Mouse (Mus musculus) macrophage (primary cell): ENCODE results near the gene Trpc4ap. TPM values are rescaled to one million over a fixed set of nuclear protein-coding genes. Genes with fewer than 3 reads are reported as not detected.

Source experiments
- H3K27ac ChIP-seq: fragments of 350-480 bp; formaldehyde crosslinking; 2 replicates; pipeline ENCODE4 v1.9.0; 2021
- H3K36me3 ChIP-seq: fragments of 350-480 bp; formaldehyde crosslinking; 2 replicates; pipeline ENCODE4 v1.9.0; 2021; ENCODE audit errors: inconsistent target
- H3K4me3 ChIP-seq: fragments of 350-480 bp; formaldehyde crosslinking; 2 replicates; pipeline ENCODE4 v1.9.0; 2021; ENCODE audit errors: inconsistent target
- H3K79me2 ChIP-seq: fragments of 350-480 bp; formaldehyde crosslinking; 2 replicates; pipeline ENCODE4 v1.9.0; 2021; ENCODE audit errors: inconsistent target
- WGBS: methylation state at CpG from one replicate; pipeline ENCODE4 v1.1.7; 2026; ENCODE audit warnings: inconsistent platforms; ENCODE audit not compliant: missing documents; 5-methylcytosine and 5-hydroxymethylcytosine counted together
- polyA plus RNA-seq: library from polyadenylated mRNA; stranded (reverse); fragments of 250-400 nt; gene quantifications from 3 replicates; pipeline ENCODE4 v1.2.4, GENCODE M21; 2018; ENCODE audit warnings: inconsistent platforms

Trpc4ap gene
- polyA plus RNA-seq, 1 experiment from 2014 or later, result 95.0 TPM

DNA sequence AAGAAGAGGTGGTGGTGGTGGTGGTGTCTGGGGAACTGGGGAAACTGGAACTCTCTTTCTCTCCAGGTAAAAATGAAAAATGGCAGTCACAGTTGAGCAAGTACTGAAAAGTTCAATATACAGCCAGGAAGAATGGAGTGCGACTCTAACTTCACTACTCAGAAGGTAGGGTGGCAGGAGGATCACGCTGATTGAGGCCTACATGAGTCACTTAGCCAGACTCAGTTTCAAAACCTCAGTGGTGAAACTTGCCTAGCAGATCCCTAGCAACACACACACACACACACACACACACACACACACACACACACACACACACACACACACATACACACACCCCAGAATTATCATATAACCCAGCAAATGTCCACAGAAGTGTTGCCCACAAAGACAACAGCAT is 10.3 kb downstream of the Trpc4ap start:
- Histone ChIP-seq H3K36me3 (0 out of 2 replicates have a peak, but pooled peaks cover under 1% of the 10 kb centered on the region), H3K79me2 (peaks cover 97% of the 10 kb centered on the region), H3K27ac (no peak overlapping the region), H3K4me3 (no peak overlapping the region)
- WGBS, result 46% methylated on average over 2 of the region's 2 CpGs

DNA sequence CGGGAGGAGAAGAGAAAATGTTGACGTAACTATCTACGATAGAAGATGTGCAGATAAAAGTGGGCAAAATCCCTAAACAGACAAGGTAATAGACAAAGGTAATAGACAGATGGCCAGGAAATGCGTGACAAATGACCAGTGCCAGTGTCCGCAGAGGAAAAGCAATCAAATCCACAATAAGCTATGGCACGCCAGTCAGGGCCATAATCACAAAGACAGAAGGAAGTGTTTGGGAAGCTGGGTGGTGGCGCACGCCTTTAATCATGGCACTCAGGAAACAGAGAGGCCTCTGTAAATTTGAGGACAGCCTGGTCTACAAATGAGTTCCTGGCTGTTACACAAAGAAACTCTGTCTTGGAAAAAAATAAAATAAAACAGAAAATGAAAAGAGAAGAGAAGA is 11.0 kb downstream of the Trpc4ap start:
- H3K79me2 ChIP-seq, result peaks cover 97% of the 10 kb centered on the region
- no peak overlapping the region for H3K4me3 ChIP-seq
- H3K27ac ChIP-seq, result no peak overlapping the region
- WGBS, result 72% methylated on average over 8 of the region's 8 CpGs
- no peaks in the 10 kb centered on the region for H3K36me3 ChIP-seq

DNA sequence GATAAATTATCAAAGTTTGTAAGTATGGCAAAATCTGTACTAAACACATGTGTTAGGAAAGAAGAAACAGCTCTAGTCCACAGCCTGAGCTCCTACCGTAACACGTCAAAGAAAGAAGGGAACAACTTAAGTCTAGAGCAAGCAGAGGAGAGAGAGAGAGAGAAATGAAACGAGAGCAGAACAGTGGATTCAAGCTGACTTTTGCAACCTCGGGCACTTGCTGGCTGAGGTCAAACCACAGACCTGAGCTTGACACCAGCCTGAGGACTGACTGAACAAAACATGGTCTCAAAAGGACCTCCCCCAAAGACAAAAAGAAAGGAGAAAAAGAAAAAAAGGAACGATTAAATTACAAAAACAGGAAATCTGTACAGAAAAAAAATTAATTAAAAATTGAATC is 11.6 kb downstream of the Trpc4ap start:
- H3K27ac ChIP-seq, result no peak overlapping the region
- H3K36me3 ChIP-seq, result no peaks in the 10 kb centered on the region
- H3K4me3 ChIP-seq, result no peak overlapping the region
- H3K79me2 ChIP-seq, result peaks cover 97% of the 10 kb centered on the region
- WGBS, result 8% methylated on average over 5 of the region's 5 CpGs

DNA sequence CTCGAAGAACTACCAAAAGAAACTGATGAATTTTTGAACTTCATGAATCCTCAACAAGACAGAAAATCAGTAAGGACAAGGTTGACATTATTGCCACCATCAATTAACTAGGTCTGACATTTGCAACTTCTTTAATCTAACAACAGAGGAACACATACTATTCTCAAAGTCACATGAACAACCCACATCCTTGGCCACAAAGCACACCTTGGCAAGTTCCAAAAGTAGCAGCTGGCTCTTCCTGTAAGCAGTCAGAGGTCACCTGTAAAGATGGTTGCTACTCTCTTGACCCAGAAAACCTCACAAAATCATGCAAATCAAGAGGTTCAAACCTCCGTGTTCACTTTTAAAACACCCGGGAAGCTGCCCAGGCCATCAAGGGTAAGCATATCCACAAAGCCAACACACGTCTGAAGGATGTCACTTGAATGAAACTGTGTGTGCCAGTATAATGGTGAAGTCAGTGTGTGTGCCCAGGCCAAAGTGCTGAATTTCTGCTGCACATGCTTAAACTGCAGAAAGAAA is 12.5 kb downstream of the Trpc4ap start:
- Histone ChIP-seq H3K79me2 (peaks cover 97% of the 10 kb centered on the region), H3K4me3 (no peak overlapping the region), H3K36me3 (no peaks in the 10 kb centered on the region), H3K27ac (no peak overlapping the region)
- WGBS, result 31% methylated on average over 3 of the region's 4 CpGs

DNA sequence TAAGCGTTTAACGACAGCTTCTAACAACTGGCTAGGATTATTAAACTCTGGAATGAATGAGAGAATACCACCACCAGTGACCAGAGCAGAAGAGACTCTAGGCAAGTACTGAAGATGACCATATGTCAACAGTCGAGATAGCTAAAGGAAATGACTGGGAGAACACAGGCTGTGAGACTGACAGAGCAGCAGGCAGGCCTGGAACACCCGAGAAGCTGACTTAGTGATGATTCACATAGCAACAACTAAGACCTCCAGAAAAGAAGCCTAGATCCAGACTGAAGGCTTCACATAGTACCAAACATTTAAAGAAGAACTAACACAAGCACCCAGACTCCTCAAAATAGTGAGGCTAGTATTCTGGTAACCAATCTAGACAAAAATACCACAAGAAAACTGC is 17.1 kb downstream of the Trpc4ap start:
- Histone ChIP-seq H3K79me2 (peaks cover 84% of the 10 kb centered on the region), H3K4me3 (no peak overlapping the region), H3K27ac (no peak overlapping the region), H3K36me3 (peaks cover 28% of the 10 kb centered on the region)
- WGBS, result 72% methylated on average over 4 of the region's 4 CpGs

DNA sequence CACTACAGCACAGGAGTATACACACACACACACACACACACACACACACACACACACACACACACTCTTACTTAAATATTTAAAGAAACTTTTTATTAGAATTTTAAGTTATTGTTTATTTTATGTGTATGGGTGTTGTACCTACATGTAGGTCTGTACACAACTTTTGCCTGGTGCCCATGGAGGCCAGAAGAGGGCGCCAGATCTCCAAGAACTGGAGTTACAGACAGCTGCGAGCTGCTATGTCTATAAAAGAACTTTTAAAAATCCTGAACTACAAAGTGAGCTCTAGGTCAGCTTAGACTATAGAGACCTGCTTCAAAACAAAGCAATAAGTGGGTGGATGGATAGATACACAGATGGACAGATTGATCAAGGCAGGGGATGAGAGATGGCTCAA is 18.6 kb downstream of the Trpc4ap start:
- WGBS, result 5% methylated on average over 2 of the region's 2 CpGs
- Histone ChIP-seq H3K36me3 (peaks cover 33% of the 10 kb centered on the region), H3K4me3 (no peak overlapping the region), H3K27ac (no peak overlapping the region), H3K79me2 (peaks cover 68% of the 10 kb centered on the region)

DNA sequence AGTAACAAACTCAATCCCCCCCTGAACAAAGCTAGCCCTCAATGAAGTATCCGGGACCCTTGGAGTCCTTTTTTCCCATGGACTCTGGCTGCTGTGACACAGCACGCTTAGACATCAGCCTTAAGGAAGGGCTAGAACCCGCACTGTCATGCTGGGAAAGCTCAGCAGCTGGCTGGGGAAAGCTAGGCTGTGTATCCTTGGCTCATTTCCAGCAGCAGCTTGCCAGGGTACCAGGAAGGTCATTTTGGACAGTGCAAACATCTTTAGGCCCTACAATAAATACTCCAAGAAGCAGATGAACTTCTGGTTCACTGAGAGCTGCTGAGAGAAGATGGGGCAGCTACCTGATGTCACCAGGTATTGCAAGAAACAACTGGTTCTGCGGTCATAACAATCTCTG is 20.9 kb downstream of the Trpc4ap start:
- WGBS, result 93% methylated on average over 4 of the region's 4 CpGs
- H3K27ac ChIP-seq, result no peak overlapping the region
- peaks cover 45% of the 10 kb centered on the region for H3K79me2 ChIP-seq
- H3K4me3 ChIP-seq, result no peak overlapping the region
- H3K36me3 ChIP-seq, result peaks cover 48% of the 10 kb centered on the region

DNA sequence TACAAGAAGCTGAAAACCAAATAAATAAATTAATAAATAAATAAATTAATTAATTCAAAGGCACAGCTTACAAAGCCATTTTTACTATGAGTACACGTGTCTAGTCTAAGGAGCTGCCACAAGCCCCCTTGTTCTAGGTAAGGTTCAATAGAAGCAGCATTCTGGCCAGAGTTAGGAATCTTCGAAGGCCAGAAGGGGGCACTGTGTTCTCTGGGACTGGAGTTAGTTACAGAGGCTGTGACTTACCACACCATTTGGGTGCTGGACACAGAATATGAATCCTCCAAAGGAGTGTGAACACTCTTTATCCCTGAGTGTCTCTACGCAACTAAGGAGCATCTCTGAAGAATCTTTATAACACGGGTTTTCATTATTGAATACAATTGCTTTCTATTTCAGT is 23.7 kb downstream of the Trpc4ap start:
- 85% methylated on average over 4 of the region's 4 CpGs for WGBS
- Histone ChIP-seq H3K36me3 (peaks cover 75% of the 10 kb centered on the region), H3K4me3 (no peak overlapping the region), H3K79me2 (peaks cover 17% of the 10 kb centered on the region; the same call in 1 of the 2 replicates), H3K27ac (no peak overlapping the region)

DNA sequence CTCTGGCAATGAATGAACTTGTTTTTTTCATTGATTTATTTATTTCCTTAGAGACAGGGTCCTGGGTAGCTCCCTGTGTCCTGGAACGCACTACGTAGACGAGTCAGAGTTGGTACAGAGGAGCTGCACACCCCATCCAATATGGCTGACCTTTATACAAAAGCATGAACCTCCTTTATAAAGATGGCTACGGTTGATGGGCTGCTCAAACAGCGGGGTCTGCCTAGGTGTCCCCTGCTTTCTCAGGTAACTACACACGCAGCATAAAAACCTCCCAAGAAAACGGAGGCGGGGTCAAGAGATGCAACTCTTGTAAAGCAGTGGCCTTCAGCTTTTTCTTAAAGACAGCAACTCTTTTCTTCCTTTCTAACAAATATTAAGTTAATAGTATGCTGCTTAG is 24.3 kb downstream of the Trpc4ap start:
- no peak overlapping the region for H3K4me3 ChIP-seq
- peaks cover 11% of the 10 kb centered on the region; the same call in 1 of the 2 replicates for H3K79me2 ChIP-seq
- H3K27ac ChIP-seq, result no peak overlapping the region
- peaks cover 79% of the 10 kb centered on the region for H3K36me3 ChIP-seq
- 97% methylated on average over 8 of the region's 8 CpGs for WGBS

DNA sequence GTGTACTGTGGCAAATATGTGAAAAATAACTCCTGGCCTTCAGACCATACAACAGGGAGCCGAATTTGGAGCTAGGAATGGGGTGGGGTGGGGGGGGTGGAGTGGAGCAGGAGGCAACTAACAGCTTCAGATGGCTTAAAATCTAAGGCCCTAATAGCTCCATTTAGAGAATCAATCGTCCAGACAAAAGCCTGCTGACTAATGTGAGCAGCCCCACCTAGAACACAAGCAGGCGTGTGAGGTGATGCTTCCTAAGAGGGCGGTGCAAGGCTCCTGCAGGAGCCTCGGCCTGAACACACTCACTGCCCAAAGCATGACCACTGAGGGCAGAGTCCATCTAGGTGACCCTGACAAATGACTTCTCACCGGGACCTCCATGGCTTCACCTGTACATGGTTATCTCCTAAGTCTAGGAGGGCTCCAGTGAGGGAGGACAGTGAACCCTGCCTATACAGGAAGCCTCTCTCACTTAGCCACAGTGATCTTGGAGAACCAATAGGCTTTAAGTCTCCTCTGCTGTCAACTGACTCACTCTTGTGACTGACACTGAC is 28.2 kb downstream of the Trpc4ap start:
- Histone ChIP-seq H3K79me2 (no peaks in the 10 kb centered on the region), H3K36me3 (peaks cover 77% of the 10 kb centered on the region), H3K4me3 (no peak overlapping the region), H3K27ac (no peak overlapping the region)
- WGBS, result 89% methylated on average over 6 of the region's 6 CpGs

DNA sequence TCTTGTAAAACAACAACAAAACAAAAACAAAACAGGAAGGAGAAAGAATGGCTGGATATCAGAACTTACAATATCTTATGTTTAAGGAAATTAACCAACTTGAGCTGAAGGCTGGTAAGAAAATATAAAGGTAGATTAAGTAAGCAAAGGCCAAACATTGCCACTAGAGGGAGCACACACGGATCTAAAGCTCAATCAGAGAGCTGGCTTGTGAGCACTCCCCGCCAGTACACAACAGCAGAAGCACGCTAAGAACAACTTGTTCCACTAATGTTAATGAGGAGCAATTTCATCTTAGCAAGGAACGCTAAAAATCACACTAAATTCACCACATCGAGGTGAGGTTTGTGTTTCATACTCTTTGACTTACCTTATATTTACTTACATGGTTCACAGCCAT is 29.1 kb downstream of the Trpc4ap start:
- peaks cover 80% of the 10 kb centered on the region for H3K36me3 ChIP-seq
- 30% methylated on average over 5 of the region's 5 CpGs for WGBS
- H3K27ac ChIP-seq, result no peak overlapping the region
- H3K4me3 ChIP-seq, result no peak overlapping the region
- H3K79me2 ChIP-seq, result no peaks in the 10 kb centered on the region

DNA sequence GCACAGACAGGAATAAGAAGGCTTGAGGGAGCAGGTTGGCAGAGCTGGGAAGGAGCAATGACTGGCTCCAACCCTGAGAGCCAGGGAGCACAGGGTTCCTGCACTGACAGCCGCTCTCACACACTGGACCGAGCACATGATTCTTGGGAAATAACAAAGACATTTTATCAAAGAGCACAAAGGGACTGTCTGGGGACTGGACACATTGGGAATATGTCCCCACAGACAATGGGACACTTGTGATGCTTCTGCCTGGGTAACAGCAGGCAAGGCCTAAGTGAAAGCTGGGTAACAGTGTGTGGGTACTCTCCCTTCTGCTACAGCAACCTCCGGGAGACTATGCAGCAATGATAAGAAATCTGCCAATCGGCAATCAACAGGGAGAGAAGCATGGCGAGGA is 29.8 kb downstream of the Trpc4ap start:
- 97% methylated on average over 5 of the region's 5 CpGs for WGBS
- no peak overlapping the region for H3K4me3 ChIP-seq
- H3K27ac ChIP-seq, result no peak overlapping the region
- no peaks in the 10 kb centered on the region for H3K79me2 ChIP-seq
- H3K36me3 ChIP-seq, result peaks cover 81% of the 10 kb centered on the region

DNA sequence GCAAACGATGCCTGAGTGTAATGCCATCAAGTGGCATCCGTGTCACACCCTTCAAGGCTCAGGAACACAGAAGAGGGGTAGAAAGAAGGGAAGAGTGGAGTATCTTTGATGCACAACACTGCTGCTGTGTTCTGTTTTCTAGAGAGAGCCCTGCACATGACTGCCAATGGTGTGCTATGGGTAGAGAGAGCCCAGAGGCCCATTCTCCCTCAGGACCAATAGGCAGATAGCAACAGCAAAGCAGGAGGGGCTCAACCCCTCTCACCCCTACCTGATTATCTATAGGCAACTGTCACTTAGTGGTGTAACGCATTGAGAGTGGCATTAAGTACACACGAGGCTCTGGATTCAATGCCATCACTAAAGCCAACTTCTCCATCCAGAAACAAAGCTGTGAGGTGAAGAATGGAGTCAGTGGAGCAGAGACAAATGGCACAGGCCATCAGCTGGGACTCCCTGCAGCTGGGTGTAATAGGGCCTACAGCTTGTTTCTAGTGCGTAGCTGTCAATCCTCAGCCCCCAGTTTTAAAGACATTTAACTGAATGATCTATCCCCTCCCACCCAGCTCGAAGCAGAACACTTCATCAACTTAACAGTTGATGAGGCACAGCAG is 36.3 kb downstream of the Trpc4ap start:
- H3K36me3 ChIP-seq, result peaks cover 89% of the 10 kb centered on the region
- WGBS, result 93% methylated on average over 6 of the region's 6 CpGs
- H3K79me2 ChIP-seq, result no peaks in the 10 kb centered on the region

DNA sequence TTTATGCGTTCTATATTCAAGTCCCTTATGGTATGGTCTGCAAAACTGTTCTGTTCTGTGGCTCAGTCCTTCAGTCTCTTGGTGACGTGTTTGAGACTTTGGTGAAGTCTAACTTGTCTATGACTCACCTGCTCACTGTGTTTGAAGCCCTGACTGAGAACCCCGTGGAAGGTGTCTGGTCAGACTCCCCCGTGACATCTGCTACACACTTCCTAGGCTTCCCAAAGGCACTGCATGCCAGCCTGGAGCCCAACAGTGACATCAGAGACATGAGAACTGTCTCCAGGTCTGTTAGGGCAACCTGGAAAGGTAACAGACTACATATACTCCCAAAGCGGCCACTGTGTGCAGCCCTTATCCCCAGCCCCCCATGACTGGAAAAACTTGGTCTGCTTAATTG is 39.6 kb downstream of the Trpc4ap start:
- no peak overlapping the region for H3K4me3 ChIP-seq
- H3K79me2 ChIP-seq, result no peaks in the 10 kb centered on the region
- no peak overlapping the region for H3K27ac ChIP-seq
- H3K36me3 ChIP-seq, result peaks cover 95% of the 10 kb centered on the region
- 97% methylated on average over 5 of the region's 5 CpGs for WGBS

More for the DNA sequence above, 36.3 kb downstream of the Trpc4ap start:
- no peak overlapping the region for H3K4me3 ChIP-seq
- H3K27ac ChIP-seq, result no peak overlapping the region

DNA sequence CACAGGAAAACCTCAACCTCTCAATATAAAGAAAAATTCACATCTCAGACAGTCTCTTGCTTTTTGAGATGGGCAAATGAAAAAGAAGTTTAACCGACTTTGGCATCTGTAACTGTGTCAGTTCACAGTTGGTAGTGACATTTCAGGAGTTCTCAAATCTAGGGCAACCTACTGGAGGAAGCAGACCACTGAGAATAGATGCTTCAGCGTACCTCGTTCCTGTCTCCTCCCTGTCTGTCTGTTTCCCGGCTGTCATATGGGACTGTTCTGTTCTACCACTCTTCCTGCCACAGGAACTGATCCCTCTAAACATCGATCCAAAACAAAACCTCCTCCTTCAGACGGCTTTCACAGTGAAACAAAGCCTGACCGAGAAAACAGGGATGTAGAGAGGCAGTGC is 46.4 kb downstream of the Trpc4ap start:
- Histone ChIP-seq H3K79me2 (no peaks in the 10 kb centered on the region), H3K27ac (no peak overlapping the region), H3K4me3 (no peak overlapping the region), H3K36me3 (peaks cover 75% of the 10 kb centered on the region)
- WGBS, result 100% methylated on average over 7 of the region's 7 CpGs
